Mouse (Mus musculus) large intestine, adult 2 months (tissue): ENCODE measurements around the gene Strip1. TPM values are rescaled to one million over a fixed set of nuclear protein-coding genes. Genes with fewer than 3 reads are reported as not detected.

ENCODE experiments used
- DNase-seq: peaks from one replicate; pipeline ENCODE4 v3.0.0-alpha.2; 2012; ENCODE audit warnings: low read depth, low spot score
- WGBS: fragments of 180-500 bp; shearing (Covaris S2); methylation state at CpG from one replicate; pipeline ENCODE4 v1.1.7; 2018; 5-methylcytosine and 5-hydroxymethylcytosine counted together
- polyA plus RNA-seq: library from polyadenylated mRNA; depleted of rRNA; stranded (reverse); fragments of >200 nt; gene quantifications from 2 replicates; pipeline ENCODE4 v1.2.3, GENCODE M21; 2012

Gene Strip1
- polyA plus RNA-seq, 1 experiment, result 40.0 TPM

- WGBS, result 2% methylated on average over 26 of the region's 26 CpGs
- DNase-seq, result no peak
Observed at GRCm38 (mm10) chr3:107596559-107596958, 34.9 kb downstream of the Strip1 start.

DNA sequence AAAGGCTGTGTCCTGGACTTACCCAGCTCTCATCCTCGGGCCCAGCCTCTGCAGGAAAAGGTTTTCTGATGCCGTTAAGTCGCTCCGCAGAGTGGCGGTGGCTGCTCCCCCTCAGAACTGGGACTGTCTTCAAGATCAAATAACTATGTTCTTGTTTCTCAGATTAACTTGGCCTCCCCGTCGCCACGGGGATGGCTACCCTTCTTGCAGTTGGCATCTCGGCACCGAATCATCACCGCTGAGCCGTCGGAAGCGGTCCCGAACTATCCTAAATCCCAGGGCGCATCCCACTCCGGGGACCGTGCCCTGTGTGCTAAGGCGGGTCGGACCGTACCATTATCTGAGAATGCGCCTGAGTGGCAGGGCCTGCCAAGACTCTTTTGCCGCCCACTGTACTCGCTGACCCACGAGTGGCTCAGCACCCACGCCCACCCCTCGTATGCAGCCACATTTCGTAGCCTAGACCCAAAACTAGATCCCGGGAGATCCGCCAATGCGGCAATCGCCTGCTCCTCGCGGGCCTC is 35.5 kb downstream of the Strip1 start:
- WGBS, result 6% methylated on average over 34 of the region's 34 CpGs
- DNase-seq, result no peak

GRCm38 (mm10) chr3:107595264-107595937 is 36.1 kb downstream of the Strip1 start:
- no peak for DNase-seq
- WGBS, result 3% methylated on average over 49 of the region's 50 CpGs

DNA sequence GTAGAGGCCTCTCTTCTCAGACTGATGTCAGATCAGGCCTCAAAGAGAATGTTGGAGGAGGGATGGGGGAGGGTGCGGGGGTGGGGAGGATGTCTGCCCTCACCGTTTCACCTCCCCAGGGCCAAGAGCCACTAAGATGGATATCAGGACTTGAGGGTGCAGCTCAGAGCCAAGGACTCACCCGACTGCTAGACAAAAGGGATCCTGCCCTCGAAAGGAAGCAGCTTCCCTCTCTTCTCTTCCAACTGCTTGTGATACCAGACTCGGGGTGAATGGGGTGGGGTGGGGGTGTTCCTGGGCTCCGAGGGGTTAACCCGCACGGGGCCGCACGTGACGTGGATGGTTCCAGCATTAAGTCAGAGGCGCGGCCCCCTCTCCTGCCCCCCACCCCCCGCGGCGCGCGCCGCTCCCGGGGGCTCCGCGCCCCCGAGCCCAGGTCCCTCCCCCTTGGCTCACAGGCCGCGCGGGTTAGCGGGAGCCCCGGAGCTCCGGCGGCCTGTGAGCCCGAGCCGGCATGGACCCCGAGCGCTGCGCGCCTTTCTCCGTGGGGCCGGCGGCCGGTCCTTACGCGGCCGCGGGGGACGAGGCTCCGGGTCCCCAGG is 36.7 kb downstream of the Strip1 start, which contains the start of gene Alx3:
Gene Alx3, plus strand, starts transcription at position 370 of the 602 bp plus-strand sequence.
- no peak for DNase-seq
- 4% methylated on average over 43 of the region's 46 CpGs for WGBS

- no peak for DNase-seq
- 44% methylated on average over 2 of the region's 2 CpGs for WGBS
Observed at GRCm38 (mm10) chr3:107593632-107594031, 37.9 kb downstream of the Strip1 start.

DNA sequence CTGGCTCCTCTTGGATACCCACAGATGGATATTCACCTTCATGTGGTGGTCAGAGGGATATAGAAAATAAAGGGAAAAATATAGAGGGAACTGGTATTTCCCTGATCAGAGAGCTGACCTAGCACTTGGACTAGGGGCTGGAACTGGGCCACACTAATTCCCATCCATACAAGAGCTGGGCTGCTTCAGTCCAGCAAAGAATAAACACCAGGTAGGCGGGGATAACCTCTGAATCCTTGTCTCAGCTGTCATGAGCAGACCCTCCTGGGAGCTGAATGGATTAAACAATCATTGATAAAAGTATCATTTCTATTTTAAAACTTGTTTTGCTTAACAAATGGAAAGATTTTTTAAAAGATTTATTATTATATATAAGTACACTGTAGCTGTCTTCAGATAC is 39.9 kb downstream of the Strip1 start:
- DNase-seq, result no peak
- 36% methylated on average over 1 of the region's 1 CpGs for WGBS

- WGBS, result 64% methylated on average over 6 of the region's 6 CpGs
- DNase-seq, result no peak
Observed at GRCm38 (mm10) chr3:107586504-107586903, 45.0 kb downstream of the Strip1 start.

- no peak for DNase-seq
Observed at GRCm38 (mm10) chr3:107583893-107584292, 47.6 kb downstream of the Strip1 start.

DNA sequence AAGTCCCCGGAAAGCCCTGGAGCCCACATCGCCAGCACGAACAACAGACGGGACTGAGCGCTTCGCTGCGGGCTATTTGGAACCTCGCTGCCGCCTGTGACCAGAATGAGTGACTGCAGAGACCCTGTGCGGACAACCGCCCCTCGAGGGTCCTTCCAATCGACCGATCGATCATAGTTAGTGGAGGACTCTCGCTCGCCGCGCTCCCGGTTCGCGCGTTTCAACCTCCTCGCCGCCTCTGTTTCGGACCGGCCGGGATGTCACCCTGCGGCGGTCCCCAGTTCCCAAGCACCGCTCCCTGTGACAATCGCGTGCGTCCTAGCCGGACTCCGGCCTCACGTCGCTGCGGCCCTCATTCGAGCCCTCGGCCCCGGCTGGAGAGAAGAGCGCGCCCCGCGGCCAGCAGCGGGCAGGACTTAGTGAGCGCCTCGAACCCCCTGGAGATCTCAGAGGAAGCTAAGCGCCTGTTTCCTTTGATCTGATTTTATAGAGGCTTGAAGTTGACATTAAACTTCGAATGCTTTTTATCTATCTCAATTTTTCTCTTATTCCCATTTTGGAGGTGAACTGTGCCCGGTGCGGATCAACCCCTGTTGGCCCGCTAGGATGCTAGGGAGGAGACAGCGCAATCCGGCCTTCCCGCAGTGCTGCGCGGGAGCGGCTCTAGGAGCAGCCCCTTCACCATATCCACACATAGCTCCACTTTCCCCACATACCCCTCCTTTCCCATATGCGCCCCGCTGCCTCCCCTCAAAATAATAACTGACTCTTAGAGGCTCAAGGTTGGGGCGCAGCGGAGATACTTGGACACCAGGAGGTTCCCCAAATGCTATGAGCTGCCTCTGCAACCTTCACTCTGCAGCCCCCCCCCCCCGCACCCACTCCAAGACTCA is 48.4 kb downstream of the Strip1 start:
- no peak for DNase-seq
- WGBS, result 3% methylated on average over 65 of the region's 65 CpGs

More at GRCm38 (mm10) chr3:107583893-107584292, 47.6 kb downstream of the Strip1 start:
- WGBS, result 16% methylated on average over 1 of the region's 1 CpGs

DNA sequence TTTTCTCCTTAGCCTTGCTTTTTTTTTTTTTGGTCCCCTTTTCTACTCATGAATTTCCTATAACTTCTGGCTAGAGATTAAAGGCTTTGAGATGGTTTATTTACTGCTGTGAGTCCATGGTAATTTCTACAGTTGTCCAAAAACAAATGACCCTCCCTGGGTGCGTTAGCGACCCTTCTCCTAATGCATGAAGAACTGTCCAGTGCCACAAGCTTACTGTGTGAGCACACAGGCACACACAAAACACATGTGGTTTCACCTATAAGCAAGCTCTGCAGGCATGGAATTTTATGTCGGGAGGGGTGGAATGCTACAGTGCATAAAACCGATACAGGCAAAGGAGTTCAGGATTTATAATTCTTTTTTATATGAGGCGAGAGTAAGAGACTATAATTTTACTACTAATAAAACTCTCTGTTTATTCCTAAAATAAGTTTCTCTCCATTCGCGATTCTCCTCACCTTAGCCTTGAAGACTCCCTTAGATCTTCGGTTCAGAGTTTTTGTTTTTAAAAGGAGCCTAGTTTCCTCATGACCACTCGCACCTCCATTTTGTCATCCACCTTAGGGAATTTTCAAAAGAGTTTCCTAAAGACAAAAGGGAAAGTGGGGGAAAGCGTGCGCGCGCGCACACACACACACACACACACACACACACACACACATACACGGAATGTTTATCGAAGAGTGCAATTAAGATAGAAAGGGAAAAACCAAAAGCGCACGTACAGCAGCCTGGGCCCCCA is 49.2 kb downstream of the Strip1 start:
- 3% methylated on average over 18 of the region's 18 CpGs for WGBS

DNA sequence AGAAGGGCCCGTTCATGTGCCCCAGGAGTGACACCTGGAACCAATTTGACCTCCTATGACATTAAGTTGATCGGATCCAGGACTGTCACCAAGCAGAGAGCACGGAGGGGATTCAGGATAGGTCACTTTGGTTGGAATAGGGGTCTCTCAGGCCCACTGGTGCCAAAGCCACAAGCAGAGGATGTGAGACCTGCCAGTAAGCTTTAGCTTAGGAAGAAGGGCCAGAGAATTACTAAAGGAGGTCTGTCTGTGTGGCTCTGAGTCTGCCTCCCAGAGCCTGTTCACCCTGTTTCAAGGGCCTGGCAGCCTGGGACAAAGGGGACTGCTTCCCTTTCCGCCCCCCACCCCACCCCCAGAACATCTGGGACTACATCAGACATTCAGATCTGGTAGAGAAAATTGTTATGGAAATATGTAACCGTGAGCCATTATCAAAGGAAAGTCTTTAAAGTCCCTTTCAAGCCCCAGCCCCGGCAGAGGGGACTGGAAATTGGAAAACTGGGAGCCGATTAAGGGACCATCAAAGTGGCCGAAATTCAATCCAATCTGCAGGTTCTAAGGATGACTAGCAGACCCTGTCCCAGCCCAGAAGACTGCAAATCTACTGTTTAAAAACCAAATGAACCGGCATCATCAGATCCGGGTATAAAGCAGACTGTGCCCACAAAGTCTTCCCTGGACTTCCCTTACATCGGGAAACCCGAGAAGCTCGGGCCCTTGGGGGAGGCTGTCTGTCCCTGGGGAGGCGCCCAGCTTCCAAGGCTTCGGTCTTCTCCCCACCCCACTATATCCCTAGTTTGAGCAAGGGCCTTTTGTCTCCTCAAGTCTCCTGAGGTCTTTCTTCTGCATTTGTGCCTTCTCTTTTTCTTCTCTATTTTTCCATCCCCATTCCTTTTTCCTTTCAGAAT is 50.1 kb downstream of the Strip1 start:
- DNase-seq, result no peak
- WGBS, result 9% methylated on average over 15 of the region's 15 CpGs

More for the DNA sequence above, 49.2 kb downstream of the Strip1 start:
- DNase-seq, result no peak

GRCm38 (mm10) chr3:107579466-107579865 is 52.0 kb downstream of the Strip1 start:
- DNase-seq, result peak; percentile 22
- WGBS, result 6% methylated on average over 4 of the region's 4 CpGs

- DNase-seq, result no peak
- 37% methylated on average over 3 of the region's 3 CpGs for WGBS
Observed at GRCm38 (mm10) chr3:107577810-107578390, 53.6 kb downstream of the Strip1 start.

DNA sequence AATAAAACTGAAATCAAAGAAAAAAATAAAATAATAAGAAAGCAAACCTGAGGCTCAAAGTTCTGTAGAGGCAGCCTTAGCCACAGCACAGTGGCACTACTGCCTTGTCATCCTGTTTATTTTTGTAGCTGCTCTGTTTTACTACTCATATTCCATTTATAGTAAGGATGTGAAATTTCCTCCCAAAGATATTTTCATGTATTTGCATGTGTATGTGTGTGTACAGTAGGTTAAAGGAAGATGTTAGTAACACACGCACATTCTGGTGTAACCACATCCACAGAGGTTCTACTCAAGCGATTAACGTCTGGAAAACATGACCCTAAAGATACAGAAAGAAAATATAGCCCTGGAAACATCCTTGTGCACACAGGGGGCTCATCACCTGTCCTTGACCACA is 54.7 kb downstream of the Strip1 start:
- DNase-seq, result no peak
- WGBS, result 79% methylated on average over 3 of the region's 3 CpGs

- WGBS, result 47% methylated on average over 2 of the region's 2 CpGs
- no peak for DNase-seq
Observed at GRCm38 (mm10) chr3:107571205-107571604, 60.3 kb downstream of the Strip1 start.

- no peak for DNase-seq
- WGBS, result 72% methylated on average over 4 of the region's 4 CpGs
Observed at GRCm38 (mm10) chr3:107568721-107569120, 62.8 kb downstream of the Strip1 start.

- 81% methylated on average over 7 of the region's 7 CpGs for WGBS
- no peak for DNase-seq
Observed at GRCm38 (mm10) chr3:107567766-107568165, 63.7 kb downstream of the Strip1 start.

- WGBS, result 38% methylated on average over 3 of the region's 3 CpGs
- DNase-seq, result no peak
Observed at GRCm38 (mm10) chr3:107565331-107565730, 66.2 kb downstream of the Strip1 start.
